Mouse (Mus musculus) embryonic facial prominence, embryonic 14.5 days (tissue): ENCODE data around the gene Gm10972. TPM values are rescaled to one million over a fixed set of nuclear protein-coding genes. Genes with fewer than 3 reads are reported as not detected.

Experiments used
- ATAC-seq: fragments of 200-750 bp; cut with Nextera tagmentation; 2 replicates; pipeline ENCODE4 v1.8.0; 2017; ENCODE audit warnings: low read depth, moderate number of reproducible peaks, moderate TSS enrichment
- DNase-seq: peaks from one replicate; pipeline ENCODE4 v3.0.0-alpha.2; 2015; ENCODE audit warnings: low spot score
- H3K27ac ChIP-seq: fragments of 300-500 bp; sonication (generic); replicated peaks from 2 replicates; pipeline ENCODE4 v1.5.1; 2014; ENCODE audit warnings: low read depth, mild to moderate bottlenecking, low read length, moderate library complexity
- H3K27me3 ChIP-seq: fragments of 300-500 bp; sonication (generic); replicated peaks from 2 replicates; pipeline ENCODE4 v1.6.1; 2014; ENCODE audit warnings: low read length; ENCODE audit not compliant: control insufficient read depth, insufficient read depth
- H3K36me3 ChIP-seq: fragments of 300-500 bp; sonication (generic); 2 replicates; pipeline ENCODE4 v1.6.1; 2014; ENCODE audit warnings: low read length, mixed read lengths; ENCODE audit not compliant: control insufficient read depth, insufficient read depth
- H3K4me1 ChIP-seq: fragments of 300-500 bp; sonication (generic); 2 replicates; pipeline ENCODE4 v1.6.1; 2014; ENCODE audit warnings: antibody characterized with exemption, low read length; ENCODE audit not compliant: control insufficient read depth, insufficient read depth
- H3K4me2 ChIP-seq: fragments of 300-500 bp; sonication (generic); 2 replicates; pipeline ENCODE4 v1.6.1; 2014; ENCODE audit warnings: low read depth, mild to moderate bottlenecking, low read length, moderate library complexity, mixed read lengths
- H3K4me3 ChIP-seq: fragments of 300-500 bp; sonication (generic); 2 replicates; pipeline ENCODE4 v1.5.1; 2014; ENCODE audit warnings: low read depth, mild to moderate bottlenecking, low read length
- H3K9ac ChIP-seq: fragments of 300-500 bp; sonication (generic); 2 replicates; pipeline ENCODE4 v1.6.1; 2014; ENCODE audit warnings: low read depth, mild to moderate bottlenecking, low read length, moderate library complexity, mixed read lengths
- H3K9me3 ChIP-seq: fragments of 300-500 bp; sonication (generic); 2 replicates; pipeline ENCODE4 v1.6.1; 2016; ENCODE audit warnings: low read length; ENCODE audit not compliant: control insufficient read depth
- WGBS: fragments of 180-500 bp; shearing (Covaris S2); extraction: QIAGEN DNeasy Blood & Tissue Kit; methylation state at CpG from one replicate; pipeline ENCODE4 v1.1.7; 2014; 5-methylcytosine and 5-hydroxymethylcytosine counted together
- polyA plus RNA-seq: library from polyadenylated mRNA; unstranded; fragments of >200 nt; fragmentation: Nextera tagmentation; extraction: Ambion mirVana; gene quantifications from 2 replicates; pipeline ENCODE4 v1.2.1, GENCODE M21; 2014

Gene Gm10972
- polyA plus RNA-seq, 1 experiment from 2014 or later, result not detected

GRCm38 (mm10) chr3:94612274-94612673, 30.6 kb upstream of the Gm10972 start:
- Histone ChIP-seq H3K27ac (no peak overlapping the region), H3K9ac (no peak overlapping the region), H3K36me3 (no peaks in the 10 kb centered on the region), H3K27me3 (no peaks in the 10 kb centered on the region), H3K4me3 (no peak overlapping the region), H3K4me2 (no peak overlapping the region), H3K4me1 (peaks cover 4% of the 10 kb centered on the region; the same call in 1 of the 2 replicates), H3K9me3 (no peaks in the 10 kb centered on the region)
- 81% methylated on average over 1 of the region's 1 CpGs for WGBS
- DNase-seq, result no peak
- ATAC-seq, result no peak

DNA sequence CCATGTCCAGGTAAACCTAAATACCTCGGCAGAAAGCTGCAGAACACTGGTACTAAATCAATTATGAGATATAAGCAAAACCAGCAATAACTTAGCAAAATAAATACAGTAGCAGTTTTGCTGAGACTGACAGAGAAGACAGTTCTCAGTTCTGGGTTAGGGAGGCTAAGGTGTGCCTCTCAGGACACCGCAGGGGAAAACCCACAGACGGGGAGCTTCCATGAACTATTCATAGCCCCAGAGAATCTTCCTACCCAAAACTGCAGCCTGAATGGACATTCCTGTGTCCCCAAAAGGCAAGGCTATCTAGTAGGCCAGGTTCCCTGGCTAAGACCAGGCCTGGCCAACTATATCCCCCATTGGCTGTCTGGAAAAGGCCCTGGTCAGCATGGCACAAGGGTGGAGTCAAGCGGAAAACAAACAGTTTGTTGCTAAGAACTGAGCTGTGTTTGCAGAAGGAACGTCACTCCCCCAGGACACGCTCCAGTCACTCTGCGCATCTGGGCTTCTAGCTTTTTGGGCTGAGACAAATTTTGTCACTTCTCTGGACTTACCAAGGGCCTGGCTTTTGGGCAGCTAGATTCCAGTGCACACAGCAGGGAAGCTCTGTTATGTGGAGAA, 29.5 kb upstream of the Gm10972 start:
- Histone ChIP-seq H3K9me3 (no peaks in the 10 kb centered on the region), H3K27me3 (no peaks in the 10 kb centered on the region), H3K27ac (no peak overlapping the region), H3K36me3 (no peaks in the 10 kb centered on the region), H3K4me2 (no peak overlapping the region), H3K4me3 (no peak overlapping the region), H3K9ac (no peak overlapping the region), H3K4me1 (peaks cover 4% of the 10 kb centered on the region; the same call in 1 of the 2 replicates)
- ATAC-seq, result no peak
- WGBS, result 69% methylated on average over 7 of the region's 7 CpGs
- DNase-seq, result no peak

- 70% methylated on average over 4 of the region's 4 CpGs for WGBS
- Histone ChIP-seq H3K4me3 (no peak overlapping the region), H3K9me3 (no peaks in the 10 kb centered on the region), H3K36me3 (no peaks in the 10 kb centered on the region), H3K27ac (no peak overlapping the region), H3K4me2 (no peak overlapping the region), H3K4me1 (no peaks in the 10 kb centered on the region), H3K9ac (no peak overlapping the region), H3K27me3 (no peaks in the 10 kb centered on the region)
- no peak for ATAC-seq
- no peak for DNase-seq
Measured at GRCm38 (mm10) chr3:94616717-94617116, 26.2 kb upstream of the Gm10972 start.

DNA sequence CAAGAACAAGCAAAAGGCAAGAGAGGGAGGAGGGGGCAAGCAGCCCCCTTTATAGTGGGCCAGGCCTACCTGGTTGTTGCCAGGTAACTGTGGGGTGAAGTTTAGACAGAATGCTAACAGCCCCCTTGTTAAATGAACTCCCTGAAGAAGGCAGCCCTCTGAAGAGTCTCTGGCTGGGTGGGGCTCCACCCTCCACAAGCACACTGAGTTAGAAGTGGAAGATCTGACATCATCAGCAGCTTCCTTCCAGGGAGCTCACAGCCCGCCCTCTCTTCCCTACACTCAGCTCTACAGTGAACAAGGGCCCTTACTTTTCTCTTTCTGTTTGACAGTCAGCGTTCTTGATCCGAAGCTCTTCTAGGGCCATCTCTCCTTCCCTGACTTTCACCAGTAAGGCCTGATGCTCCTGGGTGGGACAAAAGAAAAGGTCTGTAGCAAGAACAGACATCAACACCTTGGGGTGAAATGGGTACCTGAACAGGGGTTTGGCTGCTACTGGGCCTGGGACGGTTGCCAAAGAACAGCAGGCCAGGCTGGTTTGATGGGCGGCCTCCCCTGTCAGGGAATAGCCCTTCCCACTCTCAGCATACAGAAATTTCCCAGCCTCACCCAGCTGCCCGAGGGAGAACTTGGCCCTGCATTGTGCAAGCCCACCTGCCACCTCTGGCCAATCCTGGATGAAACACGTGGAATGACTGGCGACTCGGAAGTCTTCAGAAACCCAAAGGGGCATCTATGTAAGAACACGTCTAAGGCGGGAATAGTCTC, 21.0 kb upstream of the Gm10972 start:
- Histone ChIP-seq H3K36me3 (no peaks in the 10 kb centered on the region), H3K9me3 (no peaks in the 10 kb centered on the region), H3K4me2 (no peak overlapping the region), H3K9ac (no peak overlapping the region), H3K27ac (no peak overlapping the region), H3K4me3 (no peak overlapping the region), H3K27me3 (no peaks in the 10 kb centered on the region), H3K4me1 (no peaks in the 10 kb centered on the region)
- peak; percentile 63; the same call in 1 of the 2 replicates for ATAC-seq
- WGBS, result 73% methylated on average over 11 of the region's 11 CpGs
- peak; percentile 49 for DNase-seq

GRCm38 (mm10) chr3:94622550-94622949, 20.4 kb upstream of the Gm10972 start:
- H3K9ac ChIP-seq, result no peak overlapping the region
- ATAC-seq, result no peak
- H3K36me3 ChIP-seq, result no peaks in the 10 kb centered on the region
- no peaks in the 10 kb centered on the region for H3K27me3 ChIP-seq
- H3K4me2 ChIP-seq, result no peak overlapping the region
- H3K4me1 ChIP-seq, result no peaks in the 10 kb centered on the region
- no peak for DNase-seq
- WGBS, result 92% methylated on average over 10 of the region's 10 CpGs
- no peaks in the 10 kb centered on the region for H3K9me3 ChIP-seq
- no peak overlapping the region for H3K4me3 ChIP-seq
- H3K27ac ChIP-seq, result no peak overlapping the region

DNA sequence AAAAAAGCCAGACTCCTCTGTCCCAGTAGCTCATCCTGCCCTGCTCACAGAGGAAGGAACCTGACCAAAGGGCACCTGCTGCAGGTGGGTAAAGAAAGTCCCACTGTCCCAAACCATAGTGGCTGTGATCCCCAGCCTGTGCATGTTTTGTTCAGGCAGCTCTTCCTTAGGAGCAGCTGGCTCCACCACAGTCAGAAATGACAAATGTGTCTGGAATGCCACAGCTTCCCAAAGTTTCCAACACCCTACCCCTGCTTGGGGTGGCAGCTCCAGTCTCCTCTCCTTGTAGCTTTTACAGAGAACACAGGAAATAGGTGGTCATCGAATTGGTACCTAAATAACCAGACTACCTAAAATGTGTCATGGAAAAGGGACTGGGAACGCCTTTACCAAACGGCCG, 18.6 kb upstream of the Gm10972 start:
- no peaks in the 10 kb centered on the region for H3K27me3 ChIP-seq
- no peaks in the 10 kb centered on the region for H3K36me3 ChIP-seq
- no peaks in the 10 kb centered on the region for H3K4me1 ChIP-seq
- H3K4me2 ChIP-seq, result no peak overlapping the region
- DNase-seq (no peak), ATAC-seq (no peak)
- WGBS, result 95% methylated on average over 4 of the region's 4 CpGs
- H3K27ac ChIP-seq, result no peak overlapping the region
- H3K9ac ChIP-seq, result no peak overlapping the region
- no peaks in the 10 kb centered on the region for H3K9me3 ChIP-seq
- no peak overlapping the region for H3K4me3 ChIP-seq

DNA sequence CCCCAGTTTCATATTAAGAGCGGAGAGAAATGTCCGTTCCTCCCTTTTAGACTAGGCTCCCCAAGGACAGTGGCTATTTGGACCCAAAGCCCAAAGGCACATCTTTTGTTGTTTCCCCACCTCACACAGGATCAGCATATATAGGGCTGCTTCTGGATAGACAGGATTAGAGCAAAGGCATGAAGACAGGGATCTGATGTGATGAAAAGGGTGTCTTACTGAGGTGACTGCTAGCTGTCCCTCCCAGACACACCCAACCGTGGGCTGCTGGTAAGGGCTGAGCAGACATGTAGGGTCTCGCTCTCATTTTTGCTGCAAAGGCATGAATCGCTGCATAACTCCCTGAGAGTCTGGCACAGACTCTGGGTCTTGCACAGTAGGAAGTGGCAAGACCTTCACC, 14.2 kb upstream of the Gm10972 start:
- 80% methylated on average over 5 of the region's 5 CpGs for WGBS
- Histone ChIP-seq H3K27me3 (no peaks in the 10 kb centered on the region), H3K9me3 (no peaks in the 10 kb centered on the region), H3K4me2 (no peak overlapping the region), H3K36me3 (no peaks in the 10 kb centered on the region), H3K4me1 (no peaks in the 10 kb centered on the region), H3K4me3 (no peak overlapping the region), H3K9ac (no peak overlapping the region), H3K27ac (no peak overlapping the region)
- peak; percentile 43 for DNase-seq
- ATAC-seq, result no peak

GRCm38 (mm10) chr3:94629876-94630275, 13.0 kb upstream of the Gm10972 start:
- no peaks in the 10 kb centered on the region for H3K27me3 ChIP-seq
- no peak overlapping the region for H3K27ac ChIP-seq
- DNase-seq, result no peak
- H3K9ac ChIP-seq, result no peak overlapping the region
- no peaks in the 10 kb centered on the region for H3K36me3 ChIP-seq
- no peak for ATAC-seq
- no peaks in the 10 kb centered on the region for H3K4me1 ChIP-seq
- H3K4me3 ChIP-seq, result no peak overlapping the region
- H3K4me2 ChIP-seq, result no peak overlapping the region
- 70% methylated on average over 3 of the region's 3 CpGs for WGBS
- no peaks in the 10 kb centered on the region for H3K9me3 ChIP-seq
